Mouse (Mus musculus): Measurements from ENCODE around the gene Osbpl8.

DNA sequence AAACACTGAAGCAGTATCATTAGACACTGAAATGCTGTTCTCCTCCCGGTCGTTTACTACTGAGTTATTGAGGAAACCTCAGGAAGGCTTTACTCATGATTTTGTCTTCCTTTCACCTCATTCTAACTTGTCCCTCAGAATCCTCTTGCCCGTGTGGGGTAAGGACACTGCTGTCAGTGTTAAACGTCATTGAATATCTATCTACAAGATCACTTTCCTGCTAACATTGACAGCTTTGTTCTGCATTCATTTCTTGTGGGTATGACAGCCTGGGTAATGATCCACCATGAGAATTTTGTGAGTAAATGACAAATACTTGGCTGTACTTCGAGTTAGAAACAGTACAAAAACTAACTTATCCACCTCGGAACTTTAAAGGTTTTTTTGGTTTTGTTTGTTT, 133.1 kb downstream of the Osbpl8 start:
- TF ChIP-seq CTCF (IDR thresholded peaks at IDR 0.05; ENCODE audit: extremely low read depth, insufficient read depth, insufficient read length, insufficient replicate concordance) (no peak), POLR2A (IDR thresholded peaks at IDR 0.05; ENCODE audit: low read depth, low read length) (no peak)
